Comparison of ENCODE assay signal across 7 mouse cellular contexts in the genomic region with DNA sequence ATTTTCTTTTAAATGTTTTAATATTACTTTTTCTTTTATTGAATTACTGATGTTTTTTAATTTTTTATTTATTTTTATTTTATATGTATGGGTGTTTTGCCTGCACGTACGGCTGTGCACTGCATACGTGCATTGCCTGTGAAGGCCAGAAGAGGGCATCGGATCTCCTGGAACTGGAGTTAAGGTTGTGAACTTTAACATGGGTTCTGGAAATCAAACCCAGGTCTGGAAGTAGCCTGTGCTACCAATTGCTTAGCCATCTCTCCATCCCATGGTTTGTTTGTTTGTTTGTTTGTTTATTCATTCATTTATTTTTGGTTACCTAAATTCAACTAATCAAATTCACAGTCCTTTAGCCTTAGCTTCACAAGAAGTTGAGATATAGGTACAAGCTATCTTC. TPM values are rescaled to one million over a fixed set of nuclear protein-coding genes. Genes with fewer than 3 reads are reported as not detected.
DNase-seq lines count a peak whose midpoint lies in the region; ATAC-seq and TF ChIP-seq lines count a peak whose summit lies in the region.

No protein-coding gene starts in this region.

- WGBS in midbrain, embryonic 10.5 days = 45% methylated on average over 4 of the region's 4 CpGs
- WGBS in midbrain, embryonic 13.5 days = 53% methylated on average over 4 of the region's 4 CpGs
- 36% methylated on average over 4 of the region's 4 CpGs for WGBS in embryonic facial prominence, embryonic 11.5 days
- 22% methylated on average over 4 of the region's 4 CpGs for WGBS in liver, embryonic 13.5 days (ENCODE audit: insufficient replicate concordance)
- WGBS in spleen, adult 2 months = 52% methylated on average over 4 of the region's 4 CpGs

- DNase-seq in midbrain, embryonic 10.5 days (ENCODE audit: low spot score) = peak; percentile 33
- DNase-seq in ZHBTc4 (ENCODE audit: low read depth, low spot score) = peak; percentile 75
- DNase-seq in embryonic facial prominence, embryonic 11.5 days (ENCODE audit: low spot score) = peak; percentile 53
- DNase-seq in liver, embryonic 13.5 days = peak; percentile 41
- DNase-seq in spleen, adult 2 months (ENCODE audit: low read depth in 1 of 2, low spot score in 2 of 2) = peak; percentile 9 to 48
- DNase-seq in left cerebral cortex, postnatal 36 days (ENCODE audit: low spot score in 2 of 2) = no peak

- no peak overlapping the region for H3K4me2 ChIP-seq in midbrain, embryonic 13.5 days (replicated peaks)
- no peak overlapping the region for H3K4me2 ChIP-seq in embryonic facial prominence, embryonic 11.5 days (ENCODE audit: low read depth, low read length)
- no peak overlapping the region for H3K4me2 ChIP-seq in liver, embryonic 13.5 days

- TF ChIP-seq POLR2A in spleen, adult 2 months (IDR thresholded peaks at IDR 0.05; ENCODE audit: low read depth, low read length) = no peak

- H3K9me3 ChIP-seq in midbrain, embryonic 10.5 days (replicated peaks) = no peaks in the 10 kb centered on the region
- no peaks in the 10 kb centered on the region for H3K9me3 ChIP-seq in midbrain, embryonic 13.5 days
- H3K9me3 ChIP-seq in embryonic facial prominence, embryonic 11.5 days (replicated peaks; ENCODE audit: control insufficient read depth, low read length) = no peaks in the 10 kb centered on the region
- no peaks in the 10 kb centered on the region; the same call in 1 of the 2 replicates for H3K9me3 ChIP-seq in liver, embryonic 13.5 days (replicated peaks)

- TF ChIP-seq CTCF in spleen, adult 2 months (IDR thresholded peaks at IDR 0.05; ENCODE audit: extremely low read depth, insufficient read depth, insufficient read length, insufficient replicate concordance) = peak; percentile 39; the same call in 1 of the 2 replicates

- H3K4me1 ChIP-seq in midbrain, embryonic 10.5 days = no peaks in the 10 kb centered on the region; the same call in 1 of the 2 replicates
- H3K4me1 ChIP-seq in midbrain, embryonic 13.5 days (replicated peaks) = no peaks in the 10 kb centered on the region
- no peaks in the 10 kb centered on the region for H3K4me1 ChIP-seq in embryonic facial prominence, embryonic 11.5 days (ENCODE audit: control insufficient read depth, insufficient read depth, low read length)
- peaks cover 28% of the 10 kb centered on the region for H3K4me1 ChIP-seq in liver, embryonic 13.5 days (replicated peaks)
- H3K4me1 ChIP-seq in spleen, adult 2 months (ENCODE audit: control insufficient read depth, insufficient read depth, insufficient read length) = 0 out of 2 replicates have a peak, but pooled peaks cover 6% of the 10 kb centered on the region

- intact Hi-C loops in left cerebral cortex, postnatal 36 days (cut with DNase I) = loop anchor here (5.0 kb wide), 1 partner anchor 37 kb away; no protein-coding TSS in a partner anchor

- no peak overlapping the region for H3K9ac ChIP-seq in midbrain, embryonic 13.5 days (replicated peaks)
- H3K9ac ChIP-seq in embryonic facial prominence, embryonic 11.5 days (replicated peaks; ENCODE audit: low read length) = no peak overlapping the region
- H3K9ac ChIP-seq in liver, embryonic 13.5 days = no peak overlapping the region

- ATAC-seq in midbrain, embryonic 13.5 days = no peak
- no peak for ATAC-seq in embryonic facial prominence, embryonic 11.5 days (replicated peaks; ENCODE audit: insufficient number of reproducible peaks, low FRiP score, low TSS enrichment, low read depth)
- no peak for ATAC-seq in liver, embryonic 13.5 days (ENCODE audit: low read depth)

- H3K36me3 ChIP-seq in midbrain, embryonic 10.5 days = no peaks in the 10 kb centered on the region
- no peaks in the 10 kb centered on the region for H3K36me3 ChIP-seq in midbrain, embryonic 13.5 days
- H3K36me3 ChIP-seq in embryonic facial prominence, embryonic 11.5 days (replicated peaks; ENCODE audit: control insufficient read depth, insufficient read depth, low read depth, low read length) = no peaks in the 10 kb centered on the region
- H3K36me3 ChIP-seq in liver, embryonic 13.5 days = no peaks in the 10 kb centered on the region
- H3K36me3 ChIP-seq in spleen, adult 2 months (ENCODE audit: control insufficient read depth, insufficient read depth, low read length) = no peaks in the 10 kb centered on the region

- no peaks in the 10 kb centered on the region for H3K27me3 ChIP-seq in midbrain, embryonic 10.5 days (ENCODE audit: low read depth, poor library complexity, severe bottlenecking)
- no peaks in the 10 kb centered on the region for H3K27me3 ChIP-seq in midbrain, embryonic 13.5 days
- no peaks in the 10 kb centered on the region for H3K27me3 ChIP-seq in embryonic facial prominence, embryonic 11.5 days (ENCODE audit: control insufficient read depth, insufficient read depth, low read length)
- H3K27me3 ChIP-seq in liver, embryonic 13.5 days = no peaks in the 10 kb centered on the region
- no peaks in the 10 kb centered on the region for H3K27me3 ChIP-seq in spleen, adult 2 months (ENCODE audit: control insufficient read depth, insufficient read depth, low read length)

- no peak overlapping the region for H3K4me3 ChIP-seq in midbrain, embryonic 10.5 days
- H3K4me3 ChIP-seq in midbrain, embryonic 13.5 days (replicated peaks) = no peak overlapping the region
- no peak overlapping the region for H3K4me3 ChIP-seq in embryonic facial prominence, embryonic 11.5 days (ENCODE audit: low read depth, low read length)
- no peak overlapping the region for H3K4me3 ChIP-seq in liver, embryonic 13.5 days (replicated peaks)
- no peak overlapping the region for H3K4me3 ChIP-seq in spleen, adult 2 months (ENCODE audit: extremely low read depth, insufficient read depth, insufficient read length)

- H3K27ac ChIP-seq in midbrain, embryonic 10.5 days (replicated peaks) = no peak overlapping the region
- H3K27ac ChIP-seq in midbrain, embryonic 13.5 days = no peak overlapping the region
- no peak overlapping the region for H3K27ac ChIP-seq in embryonic facial prominence, embryonic 11.5 days (replicated peaks; ENCODE audit: low read depth, low read length)
- no peak overlapping the region for H3K27ac ChIP-seq in liver, embryonic 13.5 days
- H3K27ac ChIP-seq in spleen, adult 2 months (ENCODE audit: insufficient read depth, low read length) = no peak overlapping the region

RNA-seq across cellular contexts. Expression of a gene that starts 10.7 kb away (rescaled TPM):
- 5.3 and 7.1 TPM in 2 replicates for polyA plus RNA-seq in midbrain, embryonic 10.5 days (2016; fragmentation: Nextera tagmentation; extraction: Ambion mirVana)
- polyA plus RNA-seq in midbrain, embryonic 13.5 days (2015; fragmentation: Nextera tagmentation; extraction: Ambion mirVana) = 19.4 and 19.9 TPM in 2 replicates
- polyA plus RNA-seq in embryonic facial prominence, embryonic 11.5 days (2014; fragmentation: Nextera tagmentation; extraction: Ambion mirVana) = 16.7 and 20.2 TPM in 2 replicates
- polyA plus RNA-seq in liver, embryonic 13.5 days (2015; fragmentation: Nextera tagmentation; extraction: Ambion mirVana) = 5.3 and 6.7 TPM in 2 replicates
- polyA plus RNA-seq in spleen, adult 2 months (2012; rRNA removed) = 1.9 and 2.1 TPM in 2 replicates
- 1 to 10 TPM; 7.2 to 8.0 TPM for total RNA-seq in left cerebral cortex, postnatal 36 days (2021)

RNA-seq across cellular contexts. Expression of a gene that starts 27.7 kb away (rescaled TPM):
- 583 and 651 TPM in 2 replicates for polyA plus RNA-seq in midbrain, embryonic 10.5 days (2016; fragmentation: Nextera tagmentation; extraction: Ambion mirVana)
- 459 and 472 TPM in 2 replicates for polyA plus RNA-seq in midbrain, embryonic 13.5 days (2015; fragmentation: Nextera tagmentation; extraction: Ambion mirVana)
- polyA plus RNA-seq in embryonic facial prominence, embryonic 11.5 days (2014; fragmentation: Nextera tagmentation; extraction: Ambion mirVana) = 796 and 840 TPM in 2 replicates
- polyA plus RNA-seq in liver, embryonic 13.5 days (2015; fragmentation: Nextera tagmentation; extraction: Ambion mirVana) = 624 and 653 TPM in 2 replicates
- 576 and 618 TPM in 2 replicates for polyA plus RNA-seq in spleen, adult 2 months (2012; rRNA removed)
- 100 to 1,000 TPM; 376 to 417 TPM for total RNA-seq in left cerebral cortex, postnatal 36 days (2021)

Comparison
In these comparisons a context has a peak if more than half of its experiments do, and no peak if none do; other contexts are left out.
1. DNase-seq: peak in midbrain, embryonic 10.5 days (single experiment), ZHBTc4 (single experiment), embryonic facial prominence, embryonic 11.5 days (single experiment), liver, embryonic 13.5 days (single experiment) and spleen, adult 2 months (2 of 2); none in left cerebral cortex, postnatal 36 days (0 of 2).